Mouse (Mus musculus): ENCODE results near the gene Alad. TPM values are rescaled to one million over a fixed set of nuclear protein-coding genes. Genes with fewer than 3 reads are reported as not detected.

The Alad gene
- polyA plus RNA-seq, 1 experiment from 2014 or later: 161 TPM

GRCm38 (mm10) chr4:62520892-62521400 is 1.2 kb upstream of the Alad start:
- Histone ChIP-seq H3K9me3 (ENCODE audit: control insufficient read depth, low read length) (no peaks in the 10 kb centered on the region), H3K36me3 (ENCODE audit: control insufficient read depth, insufficient read depth, low read length) (peaks cover 3% of the 10 kb centered on the region; the same call in 1 of the 2 replicates), H3K27me3 (ENCODE audit: control insufficient read depth, insufficient read depth, low read length) (no peaks in the 10 kb centered on the region), H3K4me1 (replicated peaks; ENCODE audit: control insufficient read depth, insufficient read depth) (peaks cover 8% of the 10 kb centered on the region), H3K4me2 (replicated peaks; ENCODE audit: low read depth) (no peak overlapping the region), H3K4me3 (ENCODE audit: low read depth, low read length) (no peak overlapping the region), H3K27ac (replicated peaks) (peak overlapping the region; percentile 53; the same call in 1 of the 2 replicates), H3K9ac (ENCODE audit: low read length) (no peak overlapping the region)
- ATAC-seq (ENCODE audit: low FRiP score, low TSS enrichment) (no peak), DNase-seq (ENCODE audit: low spot score) (no peak)
- TF ChIP-seq CTCF (IDR thresholded peaks at IDR 0.05; ENCODE audit: low read depth) (no peak), EP300 (optimal IDR thresholded peaks at IDR 0.05) (no peak)
- WGBS: 56% methylated on average over 2 of the region's 2 CpGs

GRCm38 (mm10) chr4:62519122-62519848 is 433 bp downstream of the Alad start:
- peak overlapping the region; percentile 72 for H3K4me2 ChIP-seq (replicated peaks; ENCODE audit: low read depth)
- peak overlapping the region; percentile 54 for H3K4me3 ChIP-seq (ENCODE audit: low read depth, low read length)
- ATAC-seq (ENCODE audit: low FRiP score, low TSS enrichment) (peak; percentile 51), DNase-seq (ENCODE audit: low spot score) (no peak)
- peaks cover 3% of the 10 kb centered on the region; the same call in 1 of the 2 replicates for H3K36me3 ChIP-seq (ENCODE audit: control insufficient read depth, insufficient read depth, low read length)
- WGBS: 2% methylated on average over 26 of the region's 26 CpGs
- peaks cover 8% of the 10 kb centered on the region for H3K4me1 ChIP-seq (replicated peaks; ENCODE audit: control insufficient read depth, insufficient read depth)
- TF ChIP-seq CTCF (IDR thresholded peaks at IDR 0.05; ENCODE audit: low read depth): no peak
- TF ChIP-seq EP300 (optimal IDR thresholded peaks at IDR 0.05): no peak
- peak overlapping the region; percentile 73 for H3K9ac ChIP-seq (ENCODE audit: low read length)
- H3K27me3 ChIP-seq (ENCODE audit: control insufficient read depth, insufficient read depth, low read length): no peaks in the 10 kb centered on the region
- H3K27ac ChIP-seq (replicated peaks): peak overlapping the region; percentile 91
- H3K9me3 ChIP-seq (ENCODE audit: control insufficient read depth, low read length): no peaks in the 10 kb centered on the region

DNA sequence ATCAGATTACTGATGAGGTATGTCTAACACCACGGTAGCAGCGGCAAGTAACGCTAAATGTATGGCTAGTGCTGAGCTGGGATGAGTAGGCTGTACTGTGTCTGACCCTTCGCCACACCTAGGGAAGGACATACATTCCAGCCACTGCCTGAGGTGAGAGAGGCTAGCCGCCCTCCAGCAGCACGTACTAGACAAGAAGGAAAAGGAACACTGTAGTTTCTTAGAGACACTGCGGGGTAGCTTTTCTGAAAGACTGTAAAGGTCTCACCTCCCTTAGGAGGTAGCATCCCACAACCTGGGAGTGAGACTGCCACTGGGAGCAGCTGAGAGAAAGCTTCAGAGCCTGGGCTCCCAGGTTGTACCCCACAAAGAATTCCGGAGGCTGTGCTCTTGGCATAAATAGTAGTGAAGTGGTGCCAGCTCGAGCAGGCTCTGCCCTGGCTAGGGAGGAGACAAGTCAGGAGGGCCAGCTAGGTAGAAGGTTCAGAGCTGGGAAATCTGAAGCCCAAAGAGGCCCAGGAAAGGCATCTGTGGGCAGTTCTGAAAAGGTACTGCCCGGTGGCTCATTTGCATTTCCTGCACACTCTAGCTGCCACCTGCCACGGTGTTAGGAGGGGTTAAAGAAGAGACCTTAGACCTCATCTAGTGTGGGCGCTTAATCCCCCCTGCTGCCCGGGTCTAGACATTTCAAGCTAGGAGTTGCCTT is 1.1 kb downstream of the Alad start:
- no peaks in the 10 kb centered on the region for H3K27me3 ChIP-seq (ENCODE audit: control insufficient read depth, insufficient read depth, low read length)

GRCm38 (mm10) chr4:62517538-62518415 is 1.9 kb downstream of the Alad start:
- ATAC-seq (ENCODE audit: low FRiP score, low TSS enrichment) (no peak), DNase-seq (ENCODE audit: low spot score) (no peak)
- peak overlapping the region; percentile 72 for H3K4me2 ChIP-seq (replicated peaks; ENCODE audit: low read depth)
- peak overlapping the region; percentile 91 for H3K27ac ChIP-seq (replicated peaks)
- H3K9me3 ChIP-seq (ENCODE audit: control insufficient read depth, low read length): no peaks in the 10 kb centered on the region
- peaks cover 6% of the 10 kb centered on the region for H3K4me1 ChIP-seq (replicated peaks; ENCODE audit: control insufficient read depth, insufficient read depth)
- H3K27me3 ChIP-seq (ENCODE audit: control insufficient read depth, insufficient read depth, low read length): no peaks in the 10 kb centered on the region
- H3K36me3 ChIP-seq (ENCODE audit: control insufficient read depth, insufficient read depth, low read length): peaks cover 6% of the 10 kb centered on the region; the same call in 1 of the 2 replicates
- H3K9ac ChIP-seq (ENCODE audit: low read length): peak overlapping the region; percentile 73
- no peak for TF ChIP-seq EP300 (optimal IDR thresholded peaks at IDR 0.05)
- no peak for TF ChIP-seq CTCF (IDR thresholded peaks at IDR 0.05; ENCODE audit: low read depth)
- peak overlapping the region; percentile 54 for H3K4me3 ChIP-seq (ENCODE audit: low read depth, low read length)
- 53% methylated on average over 10 of the region's 10 CpGs for WGBS

More for the DNA sequence above, 1.1 kb downstream of the Alad start:
- no peaks in the 10 kb centered on the region for H3K9me3 ChIP-seq (ENCODE audit: control insufficient read depth, low read length)
- 27% methylated on average over 13 of the region's 13 CpGs for WGBS
- peak overlapping the region; percentile 73 for H3K9ac ChIP-seq (ENCODE audit: low read length)
- ATAC-seq (ENCODE audit: low FRiP score, low TSS enrichment): peak; percentile 75
- TF ChIP-seq EP300 (optimal IDR thresholded peaks at IDR 0.05) (no peak), CTCF (IDR thresholded peaks at IDR 0.05; ENCODE audit: low read depth) (no peak)
- peak overlapping the region; percentile 54 for H3K4me3 ChIP-seq (ENCODE audit: low read depth, low read length)
- H3K36me3 ChIP-seq (ENCODE audit: control insufficient read depth, insufficient read depth, low read length): peaks cover 3% of the 10 kb centered on the region; the same call in 1 of the 2 replicates
- DNase-seq (ENCODE audit: low spot score): peak; percentile 74
- H3K27ac ChIP-seq (replicated peaks): peak overlapping the region; percentile 91
- peaks cover 6% of the 10 kb centered on the region for H3K4me1 ChIP-seq (replicated peaks; ENCODE audit: control insufficient read depth, insufficient read depth)
- peak overlapping the region; percentile 72 for H3K4me2 ChIP-seq (replicated peaks; ENCODE audit: low read depth)

DNA sequence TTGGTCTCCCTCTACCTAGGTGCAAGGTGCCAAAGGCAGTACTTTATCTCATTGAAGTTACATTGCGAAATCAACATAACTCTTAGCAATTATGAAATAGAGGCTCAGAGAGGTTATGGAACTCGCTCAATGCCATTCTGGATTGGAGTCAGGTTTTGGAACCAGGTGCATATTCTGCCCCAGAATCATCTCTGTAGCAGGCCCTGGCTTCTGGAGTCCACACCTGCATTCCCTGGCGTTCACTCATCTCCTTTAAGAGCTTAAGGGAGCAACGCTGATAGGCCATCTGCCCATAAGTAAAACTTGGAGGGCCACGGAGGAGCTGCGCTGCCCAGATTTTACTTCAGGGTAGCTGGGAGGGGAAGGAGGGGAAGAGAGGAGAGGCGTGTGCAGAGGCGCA is 2.7 kb downstream of the Alad start:
- Histone ChIP-seq H3K27me3 (ENCODE audit: control insufficient read depth, insufficient read depth, low read length) (no peaks in the 10 kb centered on the region), H3K4me3 (ENCODE audit: low read depth, low read length) (no peak overlapping the region), H3K36me3 (ENCODE audit: control insufficient read depth, insufficient read depth, low read length) (peaks cover 7% of the 10 kb centered on the region), H3K9me3 (ENCODE audit: control insufficient read depth, low read length) (no peaks in the 10 kb centered on the region), H3K4me1 (replicated peaks; ENCODE audit: control insufficient read depth, insufficient read depth) (peaks cover 6% of the 10 kb centered on the region), H3K27ac (replicated peaks) (peak overlapping the region; percentile 91), H3K4me2 (replicated peaks; ENCODE audit: low read depth) (peak overlapping the region; percentile 72; the same call in 1 of the 2 replicates), H3K9ac (ENCODE audit: low read length) (0 out of 2 replicates have a peak overlapping the region, but pooled peaks have one; percentile 43)
- TF ChIP-seq CTCF (IDR thresholded peaks at IDR 0.05; ENCODE audit: low read depth) (no peak), EP300 (optimal IDR thresholded peaks at IDR 0.05) (no peak)
- no peak for ATAC-seq (ENCODE audit: low FRiP score, low TSS enrichment)
- no peak for DNase-seq (ENCODE audit: low spot score)
- 68% methylated on average over 8 of the region's 8 CpGs for WGBS

Data from stomach, postnatal 0 days (tissue).